Mouse (Mus musculus) left cerebral cortex, postnatal 14 days (tissue): ENCODE data around the gene Cfap97d2. TPM values are rescaled to one million over a fixed set of nuclear protein-coding genes. Genes with fewer than 3 reads are reported as not detected.
A peak's percentile ranks its signal among the peaks of the same experiment; 100 is the strongest.

Source experiments
- DNase-seq, 2 experiments: peaks; one replicate each; pipeline ENCODE4 v3.0.0; 2021 to 2022; ENCODE audit warnings: low spot score in 2 of 2, mixed read lengths in 1 of 2
- intact Hi-C: fragments of 180-260 bp; cut with DNase I; formaldehyde crosslinking; loops from one replicate; pipeline ENCODE4 v1.15.1; 2025
- long read RNA-seq, 2 experiments: library from polyadenylated mRNA; stranded (forward); transcript quantifications; one replicate each; pipeline ENCODE4 v2.0.0; 2021
- total RNA-seq, 2 experiments: library from RNA; stranded (reverse); gene quantifications; 2 replicates each; pipeline ENCODE4 v1.2.3; 2021

Cfap97d2 gene
- total RNA-seq = 1 to 10 TPM in 1 of 2 experiments, under 1 TPM in 1; 0.79 to 1.7 TPM
- long read RNA-seq, experiment 1 = 0 reads
- long read RNA-seq, experiment 2 = 0 reads

GRCm38 (mm10) chr8:13705668-13706067 lies at the start of gene Cfap97d2:
Cfap97d2 (plus strand) TSS chr8:13705889.
- intact Hi-C loops = no loop called here

DNA sequence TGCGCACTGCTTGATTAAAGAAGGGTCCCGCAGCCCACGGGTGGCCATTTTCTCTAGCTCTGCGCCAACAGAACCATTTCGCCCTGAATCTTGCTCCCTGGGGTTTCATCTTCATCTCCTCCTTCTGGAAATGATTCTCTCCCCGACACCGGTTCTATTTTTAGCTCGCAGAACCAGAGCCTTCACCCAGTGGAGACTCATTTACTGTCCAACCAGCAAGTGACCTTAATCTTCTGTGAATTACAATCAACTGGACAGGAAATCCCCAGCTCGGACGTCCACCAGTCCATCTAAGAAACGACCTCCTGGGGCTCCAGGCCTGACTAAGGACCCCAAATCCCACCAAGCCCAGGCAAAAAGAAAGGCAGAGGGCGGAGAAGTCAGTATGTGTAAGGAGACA lies 48.2 kb upstream of the Cfap97d2 start:
- DNase-seq = no peak
- intact Hi-C loops = no loop called here

More at GRCm38 (mm10) chr8:13705668-13706067, at the start of gene Cfap97d2:
- DNase-seq = peak; percentile 53 to 62

DNA sequence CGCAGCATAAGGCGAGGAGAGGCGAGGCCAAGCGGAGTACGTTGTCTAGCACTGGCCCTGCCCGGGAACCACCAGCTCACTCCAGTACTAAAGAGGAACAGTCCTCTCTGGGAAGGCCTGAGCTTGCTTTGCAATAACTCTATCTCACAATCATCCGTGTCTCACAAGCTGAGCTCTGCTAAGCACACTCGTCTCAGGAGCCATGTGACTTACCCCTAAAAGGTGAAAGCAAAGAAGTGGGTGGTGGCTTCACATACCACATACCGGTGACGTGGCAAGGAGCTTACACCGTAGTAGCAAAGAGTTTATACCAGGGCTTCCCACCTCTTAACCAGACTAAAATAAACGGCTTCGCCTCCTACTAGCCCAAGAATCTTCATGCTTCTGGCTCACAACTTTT lies 45.4 kb upstream of the Cfap97d2 start:
- no peak for DNase-seq
- intact Hi-C loops = no loop called here

GRCm38 (mm10) chr8:13664711-13665210 lies 40.9 kb upstream of the Cfap97d2 start:
- intact Hi-C loops = no loop called here
- DNase-seq = no peak

DNA sequence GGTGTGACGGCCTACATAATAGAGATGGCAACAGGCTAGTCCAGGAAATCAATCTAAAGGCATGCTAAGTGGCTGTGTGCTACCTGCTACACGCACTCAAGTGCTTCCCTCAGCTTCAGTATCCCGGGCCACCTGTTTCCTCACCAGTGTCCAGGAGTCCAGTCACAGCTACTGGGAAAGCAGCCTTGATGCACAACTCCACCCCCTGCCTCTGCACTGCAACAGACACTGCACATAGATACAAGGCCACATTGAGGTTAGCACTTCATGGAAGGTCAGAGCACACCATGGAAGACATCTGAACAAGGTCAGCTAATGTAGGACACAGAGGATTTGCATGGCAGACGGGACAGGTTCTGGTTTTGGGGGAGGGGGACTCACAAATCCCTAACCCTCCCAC lies 40.2 kb upstream of the Cfap97d2 start:
- DNase-seq = no peak
- intact Hi-C loops = no loop called here

DNA sequence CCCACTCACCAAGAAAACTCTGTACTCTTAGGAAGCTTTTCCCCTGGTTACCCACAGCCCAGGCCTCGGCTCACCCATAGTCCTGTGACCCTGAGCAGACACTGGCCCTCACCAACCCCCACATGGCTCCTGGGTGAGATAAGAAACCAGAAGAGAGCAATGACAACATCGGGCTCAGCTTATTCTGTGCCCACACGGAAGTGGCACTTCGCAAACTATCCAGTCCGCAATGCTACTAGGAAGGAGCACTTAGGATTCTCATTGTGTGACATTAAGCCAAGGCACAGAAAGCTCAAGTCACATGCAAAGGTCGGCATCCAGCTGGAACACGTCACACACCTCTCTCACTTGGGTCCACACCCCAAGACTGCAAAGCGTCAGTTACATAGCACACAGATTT lies 39.7 kb upstream of the Cfap97d2 start:
- no peak for DNase-seq
- intact Hi-C loops = no loop called here

GRCm38 (mm10) chr8:13667917-13668316 lies 37.8 kb upstream of the Cfap97d2 start:
- intact Hi-C loops = no loop called here
- no peak for DNase-seq

GRCm38 (mm10) chr8:13668367-13668766 lies 37.3 kb upstream of the Cfap97d2 start:
- DNase-seq = no peak
- intact Hi-C loops = no loop called here

GRCm38 (mm10) chr8:13670011-13670471 lies 35.6 kb upstream of the Cfap97d2 start:
- no peak for DNase-seq
- intact Hi-C loops = no loop called here

DNA sequence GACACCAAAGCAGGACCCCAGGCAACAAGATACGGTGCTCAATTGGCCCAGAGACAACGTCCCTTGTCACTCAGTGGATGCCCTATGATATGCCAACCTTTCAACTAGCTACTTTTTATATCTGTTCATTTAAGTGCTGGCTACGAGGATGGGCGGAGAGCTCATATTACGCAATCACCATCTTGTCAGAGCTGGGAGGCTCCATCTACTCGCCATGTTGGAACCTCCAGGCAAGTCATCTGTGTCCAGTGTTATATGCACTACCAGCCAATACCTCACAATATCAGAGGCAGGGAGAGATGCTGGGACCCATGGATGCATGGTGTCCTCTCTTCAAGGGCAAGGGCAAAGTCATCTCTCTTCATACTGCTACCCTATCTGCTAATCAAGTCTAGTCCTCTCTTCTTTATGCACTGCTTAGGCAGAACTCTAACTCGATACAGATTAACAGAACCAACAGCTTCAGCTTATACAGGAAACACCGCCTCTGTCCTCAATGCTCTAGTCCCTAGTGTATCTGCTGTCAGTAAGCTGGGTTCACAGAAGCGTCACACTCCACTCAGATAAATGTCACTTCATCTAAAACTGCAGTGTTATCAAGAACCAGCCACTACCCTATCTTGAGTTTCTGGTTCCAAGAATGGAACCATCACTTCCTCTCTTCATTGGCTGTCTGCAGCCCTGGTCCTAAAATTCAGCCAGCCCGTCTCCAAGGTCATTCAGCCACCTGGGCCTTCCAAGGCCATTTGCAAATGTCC lies 34.3 kb upstream of the Cfap97d2 start:
- no peak for DNase-seq
- intact Hi-C loops = no loop called here

- DNase-seq = no peak
- intact Hi-C loops = no loop called here
These were observed 32.5 kb upstream of the Cfap97d2 start for GRCm38 (mm10) chr8:13673215-13673614.

- intact Hi-C loops = loop anchor here (5.0 kb wide), 1 partner anchor 72 kb away; no protein-coding TSS in a partner anchor
- peak in 1 of 2 experiments; percentile 53 for DNase-seq
These were observed 31.2 kb upstream of the Cfap97d2 start for GRCm38 (mm10) chr8:13674294-13675010.

DNA sequence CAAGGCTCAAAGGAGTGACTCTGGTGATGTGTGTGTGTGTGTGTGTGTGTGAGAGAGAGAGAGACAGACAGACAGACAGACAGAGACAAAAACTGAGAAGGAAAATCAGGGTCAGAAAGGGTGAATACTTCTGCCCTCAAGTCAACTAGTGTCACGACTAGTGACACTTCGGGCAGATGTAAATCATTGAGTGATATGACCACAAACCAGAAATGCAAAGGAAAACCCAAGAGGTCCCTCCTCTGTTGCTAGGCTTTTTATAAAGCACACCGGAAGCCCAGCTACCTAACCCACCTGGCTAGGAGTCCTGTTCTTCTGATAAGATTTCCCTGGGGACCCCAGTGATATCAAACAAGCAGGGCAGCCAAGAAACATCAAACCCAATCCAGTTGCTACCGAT lies 30.6 kb upstream of the Cfap97d2 start:
- no peak for DNase-seq
- intact Hi-C loops = loop anchor here (5.0 kb wide), 1 partner anchor 73 kb away; no protein-coding TSS in a partner anchor

DNA sequence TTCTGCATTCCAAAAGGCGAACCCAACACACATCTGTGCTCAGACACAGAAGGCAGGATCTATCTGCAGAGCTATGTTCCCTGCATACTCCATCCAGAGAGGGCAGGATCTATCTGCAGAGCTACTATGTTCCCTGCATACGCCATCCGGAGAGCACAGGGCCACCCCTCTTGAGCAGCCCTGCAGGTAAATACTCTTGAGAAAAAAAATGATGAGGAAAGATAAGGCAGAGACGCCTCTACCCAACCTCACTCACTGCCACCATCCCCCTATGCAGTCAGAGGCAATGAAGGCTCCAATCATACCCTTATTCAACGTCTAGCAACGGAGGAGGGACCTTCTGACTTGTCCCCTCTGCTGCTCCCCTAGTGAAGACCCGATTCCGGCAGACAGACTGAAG lies 30.2 kb upstream of the Cfap97d2 start:
- intact Hi-C loops = loop anchor here (5.0 kb wide), 1 partner anchor 73 kb away; no protein-coding TSS in a partner anchor
- no peak for DNase-seq

DNA sequence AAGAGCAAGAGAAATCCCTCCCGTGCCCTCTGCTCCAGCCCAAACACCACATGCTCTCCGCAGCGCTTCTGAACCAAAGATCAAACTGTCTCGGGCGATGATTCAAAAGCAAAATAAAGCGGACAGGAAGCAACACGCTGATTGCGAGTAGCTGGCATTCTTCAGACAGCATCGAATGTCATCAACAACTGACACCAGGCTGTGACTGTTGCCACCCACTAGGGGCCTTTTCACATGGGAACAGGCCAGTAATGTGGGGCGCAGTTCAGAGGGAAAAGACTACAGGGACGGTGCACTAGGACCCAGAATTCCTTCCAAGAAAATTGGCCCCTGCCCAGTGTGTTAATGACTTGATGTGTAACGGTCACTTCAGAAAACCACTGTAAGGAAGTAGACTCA lies 29.4 kb upstream of the Cfap97d2 start:
- peak; percentile 53 to 78 for DNase-seq
- intact Hi-C loops = loop anchor here (5.0 kb wide), 1 partner anchor 74 kb away; no protein-coding TSS in a partner anchor

- intact Hi-C loops = loop anchor here (5.0 kb wide), 1 partner anchor 75 kb away; no protein-coding TSS in a partner anchor
- peak; percentile 72 to 87 for DNase-seq
These were observed 28.8 kb upstream of the Cfap97d2 start for GRCm38 (mm10) chr8:13676701-13677412.

DNA sequence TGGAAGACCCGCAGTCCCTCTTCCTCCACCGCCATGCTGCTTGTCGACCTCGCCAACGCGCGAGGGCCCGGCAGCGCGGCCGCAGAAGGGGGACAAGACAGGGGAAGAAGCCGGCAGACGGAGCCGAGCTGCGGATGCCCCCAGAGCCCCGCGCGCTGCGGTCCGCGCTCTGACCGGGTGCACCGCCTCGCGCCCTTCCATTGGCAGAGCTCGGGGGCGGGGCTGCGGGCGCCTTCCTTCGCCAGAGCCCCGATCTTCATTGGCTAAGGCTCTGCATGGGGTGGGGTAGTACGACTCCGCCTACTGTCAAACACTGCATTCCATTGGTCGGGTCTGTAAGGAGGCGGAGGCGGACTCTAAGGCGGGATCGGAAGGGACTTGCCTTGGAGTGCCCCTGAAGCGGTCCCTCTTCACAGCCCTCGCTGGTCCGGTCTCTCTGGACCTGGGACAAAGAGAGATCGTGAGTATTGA lies 28.2 kb upstream of the Cfap97d2 start, which contains the start of gene Rasa3:
Gene Rasa3, minus strand, starts transcription at position 191 of the 471 bp plus-strand sequence.
- intact Hi-C loops = loop anchor here (5.0 kb wide), 1 partner anchor 75 kb away; no protein-coding TSS in a partner anchor
- DNase-seq = peak; percentile 94 to 97

GRCm38 (mm10) chr8:13678182-13678581 lies 27.5 kb upstream of the Cfap97d2 start:
- DNase-seq = no peak
- intact Hi-C loops = loop anchor here (5.0 kb wide), 1 partner anchor 76 kb away; no protein-coding TSS in a partner anchor

DNA sequence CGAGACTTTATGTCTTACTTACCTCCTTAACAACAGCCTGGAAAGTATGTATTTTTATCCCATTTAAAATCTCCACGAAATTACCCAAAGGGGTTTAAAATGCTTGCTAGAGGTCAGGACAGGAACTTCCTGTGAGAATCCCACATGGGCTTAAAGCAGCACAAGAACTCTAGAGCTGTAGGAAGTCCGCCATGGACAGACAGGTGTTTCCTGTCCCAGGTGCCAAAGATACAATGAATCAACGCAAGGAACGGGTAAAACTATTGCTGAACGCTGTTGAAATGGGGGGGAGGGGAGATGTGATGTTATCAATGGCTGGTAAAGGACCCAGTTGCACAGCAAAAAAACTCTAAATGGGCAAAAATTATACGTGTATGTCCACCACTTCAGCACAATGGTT lies 21.6 kb upstream of the Cfap97d2 start:
- intact Hi-C loops = no loop called here

More for the DNA sequence above, 21.6 kb upstream of the Cfap97d2 start:
- DNase-seq = no peak
